Mouse (Mus musculus): ENCODE data around the gene Lyrm4. TPM values are rescaled to one million over a fixed set of nuclear protein-coding genes. Genes with fewer than 3 reads are reported as not detected.

Lyrm4 gene
- polyA plus RNA-seq, 1 experiment from 2014 or later = 13.1 TPM

DNA sequence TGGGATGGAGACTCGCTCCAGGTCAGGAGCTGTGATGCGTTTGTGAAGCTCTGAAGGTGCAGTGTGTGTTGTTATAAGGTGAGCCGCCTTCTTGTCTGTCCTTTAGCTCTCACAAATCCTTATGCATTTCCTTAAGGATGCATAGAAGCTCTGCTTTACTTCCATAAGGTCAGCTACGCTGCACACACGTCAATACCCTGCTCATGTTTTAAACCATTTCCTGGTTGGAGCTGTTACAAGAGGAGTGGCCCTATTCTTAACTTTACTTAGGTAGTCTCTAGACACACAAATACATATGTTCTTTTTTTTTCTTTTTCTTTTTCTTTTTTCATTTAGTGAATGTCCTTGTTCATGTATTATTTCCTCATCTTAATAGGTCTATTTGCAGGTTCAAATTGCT, 22.4 kb upstream of the Lyrm4 start:
- no peaks in the 10 kb centered on the region for H3K27me3 ChIP-seq
- TF ChIP-seq CTCF (IDR thresholded peaks at IDR 0.05) = no peak
- no peak for DNase-seq (ENCODE audit: low read depth, low spot score)
- ATAC-seq = no peak
- ChIA-PET CTCF (no interaction called here), POLR2A (no interaction called here)
- in situ Hi-C loops (cut with MboI; ENCODE audit: low pct_unique_long_range_greater_than_20kb) = no loop called here

- POLR2A ChIA-PET = no interaction called here
- ATAC-seq = no peak
- no peak for DNase-seq (ENCODE audit: low read depth, low spot score)
- CTCF ChIA-PET = no interaction called here
- no peaks in the 10 kb centered on the region for H3K27me3 ChIP-seq
- TF ChIP-seq CTCF (IDR thresholded peaks at IDR 0.05) = no peak
- in situ Hi-C loops (cut with MboI; ENCODE audit: low pct_unique_long_range_greater_than_20kb) = no loop called here
These were observed 14.8 kb upstream of the Lyrm4 start for GRCm38 (mm10) chr13:36131992-36132649.

- CTCF ChIA-PET = no interaction called here
- no peak for TF ChIP-seq CTCF (IDR thresholded peaks at IDR 0.05)
- DNase-seq (ENCODE audit: low read depth, low spot score) (no peak), ATAC-seq (no peak)
- POLR2A ChIA-PET = interaction anchor here (0.9 kb wide), 1 partner anchor 18 kb away, joined by 4 read pairs; no protein-coding TSS in a partner anchor
- H3K27me3 ChIP-seq = no peaks in the 10 kb centered on the region
- in situ Hi-C loops (cut with MboI; ENCODE audit: low pct_unique_long_range_greater_than_20kb) = no loop called here
These were observed 14.1 kb upstream of the Lyrm4 start for GRCm38 (mm10) chr13:36131401-36131800.

DNA sequence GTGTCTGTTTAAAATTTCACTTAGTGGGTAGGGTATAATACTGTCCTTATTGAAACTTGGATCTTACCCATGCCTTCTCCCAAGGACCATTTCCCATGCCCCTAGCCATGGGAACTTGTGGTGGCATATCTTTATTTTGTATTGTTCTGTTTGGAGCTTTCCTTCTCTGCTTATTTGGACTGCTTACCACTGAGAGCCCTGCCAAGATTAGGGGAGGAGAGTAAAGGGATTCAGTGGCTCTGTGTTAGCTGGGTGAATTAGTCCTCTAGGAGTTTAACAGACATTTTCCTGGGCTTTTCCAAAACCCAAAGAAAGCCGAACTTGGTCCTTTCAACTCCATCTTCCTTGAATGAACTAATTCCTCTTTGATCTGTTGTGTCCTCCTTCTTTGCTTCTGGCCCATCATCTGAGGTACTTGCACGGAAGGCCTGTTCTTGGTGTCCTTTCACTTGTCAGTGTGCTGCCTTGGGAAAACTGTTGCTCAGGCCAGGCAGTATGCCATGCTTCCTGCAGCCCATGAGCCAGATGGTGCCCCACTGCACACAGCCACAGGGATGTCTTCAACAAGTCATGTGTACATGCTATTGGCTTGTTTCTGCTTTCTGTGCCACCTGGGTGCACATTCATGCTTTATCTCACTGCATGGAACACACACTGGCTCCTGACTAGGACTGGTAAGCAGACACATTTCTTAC, 12.2 kb upstream of the Lyrm4 start:
- ATAC-seq (no peak), DNase-seq (ENCODE audit: low read depth, low spot score) (no peak)
- POLR2A ChIA-PET = interaction anchor here (0.6 kb wide), 1 partner anchor 11 kb away, joined by 6 read pairs; no protein-coding TSS in a partner anchor
- TF ChIP-seq CTCF (IDR thresholded peaks at IDR 0.05) = no peak
- H3K27me3 ChIP-seq = no peaks in the 10 kb centered on the region
- in situ Hi-C loops (cut with MboI; ENCODE audit: low pct_unique_long_range_greater_than_20kb) = no loop called here
- CTCF ChIA-PET = no interaction called here

GRCm38 (mm10) chr13:36120606-36121005, 3.3 kb upstream of the Lyrm4 start:
- no peaks in the 10 kb centered on the region for H3K27me3 ChIP-seq
- no peak for ATAC-seq
- DNase-seq (ENCODE audit: low read depth, low spot score) = no peak
- no peak for TF ChIP-seq CTCF (IDR thresholded peaks at IDR 0.05)
- ChIA-PET POLR2A (interaction anchor here (0.5 kb wide), 1 partner anchor 18 kb away, joined by 3 read pairs; no protein-coding TSS in a partner anchor), CTCF (interaction anchor here (2.3 kb wide), 1 partner anchor 102 kb away, joined by 7 read pairs; no protein-coding TSS in a partner anchor)
- in situ Hi-C loops (cut with MboI; ENCODE audit: low pct_unique_long_range_greater_than_20kb) = no loop called here

- H3K27me3 ChIP-seq = no peaks in the 10 kb centered on the region
- in situ Hi-C loops (cut with MboI; ENCODE audit: low pct_unique_long_range_greater_than_20kb) = loop anchor here (5.0 kb wide), 1 partner anchor 97 kb away; no protein-coding TSS in a partner anchor
- TF ChIP-seq CTCF (IDR thresholded peaks at IDR 0.05) = no peak
- DNase-seq (ENCODE audit: low read depth, low spot score) (no peak), ATAC-seq (no peak)
- ChIA-PET CTCF (interaction anchor here (2.3 kb wide), 1 partner anchor 101 kb away, joined by 7 read pairs; no protein-coding TSS in a partner anchor), POLR2A (no interaction called here)
These were observed 2.4 kb upstream of the Lyrm4 start for GRCm38 (mm10) chr13:36119684-36120083.

DNA sequence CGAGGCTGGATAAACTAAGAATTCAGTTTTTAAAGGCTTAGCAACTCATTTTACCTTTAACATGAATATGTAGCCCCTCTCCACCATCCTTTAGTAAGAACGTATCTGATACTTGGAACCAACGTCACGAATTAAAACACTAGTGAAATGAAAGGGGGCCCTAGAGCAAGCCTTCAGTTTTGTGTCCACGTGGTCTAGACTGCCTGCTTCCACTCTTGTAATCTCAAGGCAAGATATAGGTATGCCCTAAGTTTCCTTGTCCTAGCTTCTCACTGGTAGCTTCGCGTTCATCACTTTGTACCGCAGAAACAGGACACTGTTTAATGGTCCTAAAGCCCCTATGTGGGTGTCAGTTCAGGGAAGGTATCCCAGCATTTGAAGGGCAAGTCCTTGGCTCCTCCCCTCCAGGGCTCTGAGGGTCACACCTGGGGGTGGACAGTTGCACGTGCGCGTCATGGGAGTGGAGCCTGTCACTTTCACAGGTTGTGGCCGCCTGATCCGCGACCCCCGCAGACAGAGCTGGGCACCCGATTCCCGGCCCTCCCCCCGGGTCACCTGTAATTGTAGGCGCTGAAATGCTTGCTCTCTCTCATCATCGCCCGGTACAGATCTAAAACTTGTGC, 695 bp downstream of the Lyrm4 start:
- in situ Hi-C loops (cut with MboI; ENCODE audit: low pct_unique_long_range_greater_than_20kb) = loop anchor here (5.0 kb wide), 1 partner anchor 94 kb away; no protein-coding TSS in a partner anchor

DNA sequence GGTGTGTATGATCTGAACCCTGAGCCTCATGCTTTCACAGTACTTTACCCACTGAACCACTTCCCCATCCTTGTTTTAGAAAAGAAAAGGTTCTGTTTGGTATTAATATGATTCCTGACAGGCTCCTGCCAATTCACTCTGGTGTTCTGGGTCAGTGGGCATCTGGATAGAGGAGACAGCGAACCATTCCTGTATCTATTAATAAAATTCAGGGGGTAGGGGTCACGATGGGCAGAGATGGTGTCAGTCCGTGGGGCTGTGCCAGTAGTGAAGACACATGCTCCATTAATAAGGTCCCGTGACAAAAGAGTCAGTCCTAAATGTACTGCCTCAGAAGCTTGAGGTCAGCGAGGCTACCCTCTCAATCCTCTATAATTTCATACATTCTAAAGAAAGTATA, 4.1 kb downstream of the Lyrm4 start:
- in situ Hi-C loops (cut with MboI; ENCODE audit: low pct_unique_long_range_greater_than_20kb) = no loop called here
- POLR2A ChIA-PET = no interaction called here
- DNase-seq (ENCODE audit: low read depth, low spot score) (no peak), ATAC-seq (no peak)
- no peaks in the 10 kb centered on the region for H3K27me3 ChIP-seq
- TF ChIP-seq CTCF (IDR thresholded peaks at IDR 0.05) = no peak
- CTCF ChIA-PET = no interaction called here

More for the DNA sequence above, 695 bp downstream of the Lyrm4 start:
- TF ChIP-seq CTCF (IDR thresholded peaks at IDR 0.05) = no peak
- CTCF ChIA-PET = no interaction called here
- H3K27me3 ChIP-seq = no peaks in the 10 kb centered on the region
- DNase-seq (ENCODE audit: low read depth, low spot score) (no peak), ATAC-seq (no peak)
- POLR2A ChIA-PET = interaction anchor here (0.7 kb wide), 1 partner anchor 93 kb away, joined by 4 read pairs; no protein-coding TSS in a partner anchor

DNA sequence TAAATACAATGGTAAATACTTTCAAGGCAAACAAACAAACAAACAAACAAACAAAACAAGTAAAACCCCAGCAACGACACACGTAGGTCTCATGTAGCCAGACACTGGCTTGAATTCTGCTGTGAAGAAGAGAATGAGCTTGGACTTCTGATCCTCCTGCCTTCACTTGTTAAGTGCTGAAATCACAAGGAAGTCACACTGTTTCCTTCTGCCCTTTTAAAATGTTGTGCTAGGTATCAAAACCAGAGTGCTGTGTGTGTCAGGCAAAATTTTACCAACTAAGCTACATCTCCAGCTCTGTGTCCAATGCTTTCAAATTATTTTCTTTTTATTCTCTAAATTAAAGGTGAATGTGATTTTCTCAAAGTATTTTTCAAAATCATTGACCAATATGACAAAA, 6.0 kb downstream of the Lyrm4 start:
- DNase-seq (ENCODE audit: low read depth, low spot score) (no peak), ATAC-seq (no peak)
- no peaks in the 10 kb centered on the region for H3K27me3 ChIP-seq
- no peak for TF ChIP-seq CTCF (IDR thresholded peaks at IDR 0.05)
- ChIA-PET CTCF (interaction anchor here (1.9 kb wide), 1 partner anchor 10 kb away, joined by 4 read pairs; no protein-coding TSS in a partner anchor), POLR2A (no interaction called here)
- in situ Hi-C loops (cut with MboI; ENCODE audit: low pct_unique_long_range_greater_than_20kb) = no loop called here

- in situ Hi-C loops (cut with MboI; ENCODE audit: low pct_unique_long_range_greater_than_20kb) = no loop called here
- POLR2A ChIA-PET = no interaction called here
These were observed 8.8 kb downstream of the Lyrm4 start for GRCm38 (mm10) chr13:36108528-36108927.

GRCm38 (mm10) chr13:36105591-36105990, 11.7 kb downstream of the Lyrm4 start:
- no peaks in the 10 kb centered on the region for H3K27me3 ChIP-seq
- DNase-seq (ENCODE audit: low read depth, low spot score) (no peak), ATAC-seq (no peak)
- no peak for TF ChIP-seq CTCF (IDR thresholded peaks at IDR 0.05)
- CTCF ChIA-PET = no interaction called here
- POLR2A ChIA-PET = no interaction called here
- in situ Hi-C loops (cut with MboI; ENCODE audit: low pct_unique_long_range_greater_than_20kb) = no loop called here

More at GRCm38 (mm10) chr13:36108528-36108927, 8.8 kb downstream of the Lyrm4 start:
- no peak for TF ChIP-seq CTCF (IDR thresholded peaks at IDR 0.05)
- DNase-seq (ENCODE audit: low read depth, low spot score) = no peak
- ATAC-seq = no peak
- H3K27me3 ChIP-seq = no peaks in the 10 kb centered on the region
- CTCF ChIA-PET = interaction anchor here (1.1 kb wide), 1 partner anchor 89 kb away, joined by 3 read pairs; no protein-coding TSS in a partner anchor
